Comparison of ENCODE assay signal across 8 mouse cellular contexts in the genomic region with DNA sequence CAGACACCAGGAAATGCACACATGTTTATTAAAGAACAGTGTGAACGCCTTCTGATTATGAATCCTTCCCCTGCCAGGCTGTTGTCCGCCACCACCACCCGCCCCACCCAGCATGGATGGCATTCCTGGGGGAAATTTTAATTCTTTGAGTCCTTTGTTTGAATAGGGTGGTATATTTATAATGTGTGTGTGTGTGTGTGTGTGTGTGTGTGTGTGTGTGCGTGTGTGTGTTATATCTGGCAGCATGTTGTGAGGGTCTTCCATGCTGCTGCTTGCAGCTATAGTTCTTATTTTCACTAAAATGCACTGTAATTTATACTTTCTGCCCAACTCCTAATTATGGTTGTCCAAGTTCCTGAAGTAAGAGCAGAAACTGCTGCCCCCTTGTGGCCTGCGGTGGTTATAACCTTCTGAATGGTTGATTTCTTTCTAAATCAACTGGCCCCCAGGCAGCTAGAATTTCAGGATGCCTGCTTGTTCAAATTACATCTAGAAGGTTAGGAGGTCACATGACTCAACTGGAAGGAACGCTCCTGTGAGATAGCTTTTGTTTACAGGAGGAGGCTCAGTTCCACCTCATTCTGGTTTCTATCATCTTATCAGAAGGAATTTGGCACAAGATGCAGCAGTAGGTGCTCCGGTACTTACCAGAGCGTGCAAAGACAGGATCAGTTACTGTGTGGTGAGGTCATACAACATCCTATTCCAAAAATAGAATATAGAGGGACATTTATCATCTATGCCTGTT. TPM values are rescaled to one million over a fixed set of nuclear protein-coding genes. Genes with fewer than 3 reads are reported as not detected.
DNase-seq lines count a peak whose midpoint lies in the region; ATAC-seq and TF ChIP-seq lines count a peak whose summit lies in the region.
"Had no signal": no experiment of that assay in that cellular context is flagged by ENCODE, and none has a peak within 500 bp of the region (broad histone marks: within the 10 kb centered on the region; RNA-seq: fewer than 3 reads in every experiment).

No protein-coding gene starts in this region.

- H3K27ac ChIP-seq in intestine, embryonic 14.5 days (ENCODE audit: low read depth), result no peak overlapping the region
- no peak overlapping the region for H3K27ac ChIP-seq in midbrain, embryonic 11.5 days (ENCODE audit: low read depth, low read length)
- no peak overlapping the region for H3K27ac ChIP-seq in spleen, adult 2 months (ENCODE audit: insufficient read depth, low read length)
- H3K27ac ChIP-seq: neural tube, embryonic 13.5 days had no signal

- DNase-seq in T-cell, adult 2 months (ENCODE audit: low spot score), result peak; percentile 72
- DNase-seq in cerebellum, adult 8-10 months, result peak; percentile 35
- peak; percentile 72 to 74 for DNase-seq in frontal cortex, postnatal 25 days (ENCODE audit: low spot score in 2 of 2)
- DNase-seq in intestine, embryonic 14.5 days (ENCODE audit: low spot score), result peak; percentile 90
- peak; percentile 31 to 75 for DNase-seq in left cerebral cortex, adult 8-10 months (ENCODE audit: low spot score in 2 of 2)
- peak; percentile 97 for DNase-seq in midbrain, embryonic 11.5 days (ENCODE audit: low spot score, missing footprints)
- DNase-seq in spleen, adult 2 months (ENCODE audit: low read depth in 1 of 2, low spot score in 2 of 2), result peak; percentile 48 to 74

- 33% methylated on average over 8 of the region's 8 CpGs for WGBS in intestine, embryonic 14.5 days
- 52% methylated on average over 8 of the region's 8 CpGs for WGBS in midbrain, embryonic 11.5 days
- WGBS in spleen, adult 2 months, result 59% methylated on average over 8 of the region's 8 CpGs

- no peak for TF ChIP-seq POLR2A in spleen, adult 2 months (IDR thresholded peaks at IDR 0.05; ENCODE audit: low read depth, low read length)

- ATAC-seq in intestine, embryonic 14.5 days (replicated peaks; ENCODE audit: low FRiP score, low TSS enrichment, low read depth), result peak; percentile 63
- ATAC-seq in midbrain, embryonic 11.5 days (ENCODE audit: low FRiP score), result no peak

- no peaks in the 10 kb centered on the region for H3K9me3 ChIP-seq in intestine, embryonic 14.5 days (ENCODE audit: control insufficient read depth, low read length)
- H3K9me3 ChIP-seq in midbrain, embryonic 11.5 days (ENCODE audit: control insufficient read depth, low read length), result no peaks in the 10 kb centered on the region
- H3K9me3 ChIP-seq: neural tube, embryonic 13.5 days had no signal

- H3K36me3 ChIP-seq in intestine, embryonic 14.5 days (ENCODE audit: control insufficient read depth, insufficient read depth, low read length), result no peaks in the 10 kb centered on the region
- no peaks in the 10 kb centered on the region for H3K36me3 ChIP-seq in midbrain, embryonic 11.5 days (ENCODE audit: control insufficient read depth, insufficient read depth, low read length)
- no peaks in the 10 kb centered on the region for H3K36me3 ChIP-seq in spleen, adult 2 months (ENCODE audit: control insufficient read depth, insufficient read depth, low read length)
- H3K36me3 ChIP-seq: neural tube, embryonic 13.5 days had no signal

- no peak overlapping the region for H3K4me3 ChIP-seq in intestine, embryonic 14.5 days (ENCODE audit: low read depth, low read length)
- H3K4me3 ChIP-seq in midbrain, embryonic 11.5 days (ENCODE audit: low read depth, low read length), result no peak overlapping the region
- H3K4me3 ChIP-seq in spleen, adult 2 months (ENCODE audit: extremely low read depth, insufficient read depth, insufficient read length), result no peak overlapping the region
- H3K4me3 ChIP-seq: neural tube, embryonic 13.5 days had no signal

- H3K4me2 ChIP-seq in intestine, embryonic 14.5 days (ENCODE audit: low read length), result no peak overlapping the region
- H3K4me2 ChIP-seq in midbrain, embryonic 11.5 days, result no peak overlapping the region
- H3K4me2 ChIP-seq: neural tube, embryonic 13.5 days had no signal

- H3K27me3 ChIP-seq in intestine, embryonic 14.5 days (replicated peaks; ENCODE audit: control insufficient read depth, insufficient read depth, low read length), result no peaks in the 10 kb centered on the region
- no peaks in the 10 kb centered on the region for H3K27me3 ChIP-seq in midbrain, embryonic 11.5 days (ENCODE audit: control insufficient read depth, insufficient read depth, low read length)
- no peaks in the 10 kb centered on the region for H3K27me3 ChIP-seq in spleen, adult 2 months (ENCODE audit: control insufficient read depth, insufficient read depth, low read length)
- H3K27me3 ChIP-seq: neural tube, embryonic 13.5 days had no signal

- peaks cover 3% of the 10 kb centered on the region; the same call in 1 of the 2 replicates for H3K4me1 ChIP-seq in intestine, embryonic 14.5 days (replicated peaks; ENCODE audit: control insufficient read depth, insufficient read depth, low read length)
- no peaks in the 10 kb centered on the region for H3K4me1 ChIP-seq in midbrain, embryonic 11.5 days (ENCODE audit: control insufficient read depth, insufficient read depth, low read length)
- H3K4me1 ChIP-seq in spleen, adult 2 months (ENCODE audit: control insufficient read depth, insufficient read depth, insufficient read length), result no peaks in the 10 kb centered on the region; the same call in 1 of the 2 replicates
- H3K4me1 ChIP-seq: neural tube, embryonic 13.5 days had no signal

- peak; percentile 39; the same call in 1 of the 2 replicates for TF ChIP-seq CTCF in spleen, adult 2 months (IDR thresholded peaks at IDR 0.05; ENCODE audit: extremely low read depth, insufficient read depth, insufficient read length, insufficient replicate concordance)

- no peak overlapping the region for H3K9ac ChIP-seq in intestine, embryonic 14.5 days (ENCODE audit: low read length)
- no peak overlapping the region for H3K9ac ChIP-seq in midbrain, embryonic 11.5 days (ENCODE audit: low read length)
- H3K9ac ChIP-seq: neural tube, embryonic 13.5 days had no signal

RNA-seq across cellular contexts. Expression of a gene that starts 25.8 kb away (rescaled TPM):
- polyA plus RNA-seq in intestine, embryonic 14.5 days (2014; fragmentation: Nextera tagmentation; extraction: Ambion mirVana), result not detected in 2 replicates
- total RNA-seq in left cerebral cortex, adult 8-10 months (2022), result under 1 TPM; 0.26 to 0.44 (median 0.35) TPM
- polyA plus RNA-seq in midbrain, embryonic 11.5 days (2014; fragmentation: Nextera tagmentation; extraction: Ambion mirVana), result not detected in 2 replicates
- not detected in 2 replicates for polyA plus RNA-seq in spleen, adult 2 months (2012; rRNA removed)

Comparison
In these comparisons a context has a peak if more than half of its experiments do, and no peak if none do; other contexts are left out.
1. DNase-seq: peak in every context shown above with its lines; median percentile 97 in midbrain, embryonic 11.5 days; 90 in intestine, embryonic 14.5 days; 73 in frontal cortex, postnatal 25 days; 72 in T-cell, adult 2 months; 61 in spleen, adult 2 months; 53 in left cerebral cortex, adult 8-10 months; 35 in cerebellum, adult 8-10 months.